Mouse (Mus musculus) mesoderm, embryonic 11.5 days (tissue): ENCODE data around the gene 4930583I09Rik.

ENCODE experiments used
- DNase-seq: peaks from one replicate; pipeline ENCODE4 v3.0.0-alpha.2; 2012; ENCODE audit warnings: low read depth, low spot score

The 4930583I09Rik gene

DNA sequence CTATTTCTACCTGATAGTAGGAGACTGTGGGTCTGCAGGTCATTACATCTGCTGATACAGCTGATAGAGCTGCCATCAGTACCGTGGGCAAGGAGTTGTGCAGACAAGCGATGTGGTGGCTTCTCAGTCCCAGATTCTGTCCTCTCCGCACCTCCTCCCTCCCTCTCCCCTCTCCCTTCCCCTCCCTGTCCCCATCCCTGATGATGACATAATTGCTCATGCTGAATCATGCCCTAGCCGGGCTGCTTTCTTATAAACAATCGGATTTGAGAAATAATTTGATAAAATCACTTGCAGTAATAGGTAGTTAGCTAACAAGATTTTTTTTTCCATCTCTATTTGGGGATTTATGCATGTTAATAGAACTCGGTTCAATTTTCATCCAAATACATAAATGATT lies at the start of gene 4930583I09Rik:
Gene 4930583I09Rik, minus strand, starts transcription at position 144 of the 400 bp plus-strand sequence.
- no peak for DNase-seq

DNA sequence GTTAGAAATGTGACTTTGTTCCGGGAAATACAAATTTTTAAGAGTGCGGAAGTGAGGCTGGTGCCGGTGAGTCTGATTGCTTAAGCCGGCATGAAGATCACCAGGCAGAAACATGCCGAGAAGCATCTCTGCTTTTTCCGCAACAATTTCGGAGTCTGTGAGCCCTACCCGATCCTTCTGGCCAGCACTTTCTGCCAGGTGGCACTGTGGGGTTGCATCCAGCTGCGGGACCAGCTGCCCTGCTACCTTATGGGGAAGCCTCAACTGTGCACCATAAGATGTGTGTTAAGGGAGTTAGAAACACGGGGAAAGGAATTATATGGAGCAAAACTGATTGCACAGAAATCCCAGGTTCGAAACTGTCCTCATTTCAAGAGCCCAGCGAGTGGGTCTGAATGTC lies 40.2 kb upstream of the 4930583I09Rik start:
- no peak for DNase-seq

DNA sequence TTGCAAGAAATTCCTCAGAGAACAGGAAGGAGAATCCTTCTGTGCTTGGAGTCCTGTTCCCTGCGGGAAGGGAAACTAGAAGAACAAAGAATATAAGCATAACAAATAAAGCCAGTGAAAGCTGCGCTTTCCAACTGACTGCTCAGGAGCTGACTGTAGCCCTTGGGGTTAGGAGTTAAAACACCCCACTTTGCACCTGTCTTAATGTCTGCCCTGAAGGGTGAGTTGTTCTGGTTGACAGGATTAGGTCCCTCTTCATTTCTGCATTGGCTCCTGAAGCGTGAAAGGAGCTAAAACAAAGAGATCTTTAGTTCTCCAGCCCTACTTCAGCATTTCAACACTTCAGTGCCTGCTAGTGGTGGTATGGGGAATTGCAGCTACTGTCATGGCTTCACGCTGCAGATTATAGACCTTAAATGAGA lies 37.8 kb upstream of the 4930583I09Rik start:
- DNase-seq, result peak; percentile 53

DNA sequence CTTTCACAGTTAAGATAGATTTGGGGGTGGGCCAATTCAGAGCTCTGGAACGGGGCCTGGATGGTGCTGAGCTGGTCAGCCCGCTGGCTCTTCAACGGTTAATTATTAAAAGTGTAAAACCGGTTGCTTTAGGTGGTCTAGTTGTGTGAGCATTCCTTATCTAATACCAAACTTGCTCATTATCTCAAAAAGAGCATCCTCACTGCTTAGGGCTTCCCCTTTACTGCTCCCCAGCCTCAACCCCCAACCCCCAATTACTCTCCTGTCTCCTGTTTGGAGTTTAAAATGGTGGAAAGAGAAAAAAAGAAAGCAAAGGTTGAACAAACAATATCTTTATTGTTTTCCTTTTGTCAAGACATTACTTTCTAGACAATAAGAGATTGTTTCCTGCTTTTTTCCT lies 27.9 kb upstream of the 4930583I09Rik start:
- DNase-seq, result no peak

DNA sequence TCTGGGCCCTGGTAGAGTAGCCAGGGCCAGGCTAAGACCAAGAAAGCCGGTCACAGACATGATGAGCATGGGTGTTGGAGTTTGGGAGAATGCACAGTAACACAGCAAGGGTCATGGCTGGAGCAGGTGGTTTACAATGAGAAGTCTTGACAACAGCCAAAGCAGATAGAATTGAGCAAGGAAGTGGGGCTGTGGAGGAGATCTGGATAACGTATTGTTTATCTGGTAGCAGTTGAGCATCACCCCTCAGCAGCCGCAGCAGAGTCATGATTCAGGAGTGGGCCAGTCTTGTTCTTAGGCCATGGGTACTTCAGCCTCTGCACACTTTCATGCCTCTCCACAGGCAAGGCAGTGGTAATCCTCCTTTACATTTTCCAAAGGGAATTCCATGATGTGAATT lies 25.1 kb upstream of the 4930583I09Rik start:
- DNase-seq, result no peak

DNA sequence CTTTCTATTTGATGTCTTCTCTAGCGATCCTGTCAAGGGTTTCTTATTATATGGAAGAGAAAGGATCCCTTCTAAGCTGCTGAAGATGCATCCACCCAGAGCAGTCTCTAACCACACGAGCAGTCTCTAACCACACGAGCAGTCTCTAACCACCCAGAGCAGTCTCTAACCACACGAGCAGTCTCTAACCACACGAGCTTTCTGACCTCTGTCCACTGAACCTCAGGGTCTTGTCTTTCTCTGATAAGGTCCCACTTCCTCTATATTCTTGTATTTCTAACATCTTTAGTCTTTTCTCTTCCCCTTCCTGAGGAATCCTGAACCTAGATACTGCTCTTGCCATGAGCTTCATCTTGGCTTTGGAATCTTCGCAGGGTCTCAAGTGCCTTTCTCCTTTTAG lies 23.0 kb upstream of the 4930583I09Rik start:
- DNase-seq, result no peak

DNA sequence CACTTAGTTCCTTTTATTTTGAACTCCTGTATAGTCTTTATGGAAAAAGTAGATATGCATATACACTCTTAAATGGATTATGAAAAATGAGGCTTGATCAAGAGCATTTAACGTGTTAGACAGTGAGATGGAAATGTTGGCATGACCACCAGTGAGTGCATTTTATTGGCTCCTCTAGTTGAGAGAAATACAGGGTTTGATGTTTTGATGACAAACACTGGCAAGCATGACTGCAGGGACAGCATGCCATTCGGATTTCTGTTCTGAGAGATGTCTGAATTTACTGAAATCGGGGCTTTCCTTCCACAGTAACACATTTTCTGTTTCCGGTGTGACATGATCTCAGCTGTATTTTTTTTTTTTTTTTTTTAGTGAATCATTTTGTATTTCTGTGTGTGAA lies 12.2 kb upstream of the 4930583I09Rik start:
- DNase-seq, result no peak

DNA sequence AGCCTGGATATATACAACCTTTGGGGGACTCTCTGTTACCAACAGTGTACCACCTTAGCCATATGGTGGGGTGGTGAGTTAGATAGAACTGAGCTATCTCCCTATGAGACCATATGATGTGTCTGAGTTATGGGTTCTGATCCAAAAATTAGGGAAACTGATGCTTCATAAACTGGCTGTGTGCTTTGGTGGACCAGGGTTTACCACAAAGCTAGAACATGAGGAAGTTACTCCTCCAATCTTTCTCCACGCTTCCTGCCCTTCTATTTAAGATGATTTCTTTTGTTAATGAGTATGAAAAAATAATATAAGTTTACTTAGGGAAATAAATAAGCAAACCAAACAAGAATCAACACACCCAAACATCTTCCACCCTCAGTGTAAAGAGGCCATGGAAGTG lies 10.8 kb upstream of the 4930583I09Rik start:
- no peak for DNase-seq

DNA sequence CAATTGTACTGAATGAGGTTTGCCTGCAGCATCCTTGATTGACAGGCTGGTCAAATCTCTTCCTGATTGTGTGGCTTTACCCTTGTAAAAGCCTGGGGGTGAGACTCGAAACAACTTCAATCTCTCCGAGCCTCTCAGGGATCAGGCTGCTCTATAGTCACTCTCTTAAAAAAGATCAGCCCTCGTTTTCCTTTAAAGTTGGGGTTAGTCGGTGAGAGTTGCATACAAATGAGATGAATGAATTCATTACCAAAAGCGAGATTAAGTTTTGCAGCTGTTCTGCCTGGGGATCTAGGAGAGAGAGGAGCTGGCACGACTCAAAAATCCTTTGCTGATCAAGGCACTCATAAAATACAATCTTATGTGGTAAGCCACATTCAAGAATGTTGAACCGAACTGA lies 1.0 kb upstream of the 4930583I09Rik start:
- DNase-seq, result no peak

DNA sequence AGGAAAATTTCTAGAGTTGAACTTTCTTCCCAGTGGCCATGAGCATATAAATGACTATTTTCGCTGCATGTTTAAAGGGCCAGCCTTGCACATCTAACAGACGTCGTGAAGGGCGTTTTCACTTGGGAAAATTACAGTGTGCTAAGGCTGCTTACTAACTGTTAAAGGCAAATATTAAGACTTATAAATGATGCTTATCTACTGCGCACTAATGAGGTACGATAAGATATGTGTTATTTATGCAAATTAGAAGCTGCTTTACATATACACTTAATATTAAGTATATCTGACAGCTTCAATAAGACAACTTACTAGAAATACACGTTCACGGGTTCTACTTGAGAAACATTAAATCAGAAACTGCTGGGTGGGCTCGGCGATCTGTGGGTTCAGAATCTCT lies 481 bp upstream of the 4930583I09Rik start:
- no peak for DNase-seq

DNA sequence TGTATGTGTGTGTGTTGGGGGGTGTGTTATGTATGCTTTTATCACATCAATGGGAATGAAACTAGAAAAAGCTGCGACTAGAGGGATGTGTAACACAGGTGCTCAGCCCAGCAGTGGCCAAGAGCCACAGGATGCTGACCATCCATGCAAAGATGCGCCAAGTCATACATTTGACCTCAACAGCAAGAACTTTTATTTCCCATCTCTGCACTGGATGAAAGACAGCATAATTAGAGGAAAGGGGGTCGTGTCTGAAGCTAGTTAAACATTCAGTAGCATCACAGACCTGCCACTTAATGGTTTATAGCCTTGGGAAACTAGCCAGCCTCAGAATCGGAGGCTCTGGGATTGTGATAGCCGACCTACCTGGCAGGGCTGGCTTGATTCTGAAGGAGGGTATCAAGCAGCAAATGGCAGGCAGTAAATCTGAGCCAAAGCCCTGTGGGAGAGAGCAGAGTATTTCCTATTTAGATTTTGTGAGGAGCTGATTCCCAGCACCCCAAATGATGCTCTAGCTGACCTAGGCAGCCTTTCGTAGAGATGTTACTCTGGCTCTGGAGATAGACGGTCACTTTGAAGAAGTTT lies 1.9 kb downstream of the 4930583I09Rik start:
- no peak for DNase-seq

DNA sequence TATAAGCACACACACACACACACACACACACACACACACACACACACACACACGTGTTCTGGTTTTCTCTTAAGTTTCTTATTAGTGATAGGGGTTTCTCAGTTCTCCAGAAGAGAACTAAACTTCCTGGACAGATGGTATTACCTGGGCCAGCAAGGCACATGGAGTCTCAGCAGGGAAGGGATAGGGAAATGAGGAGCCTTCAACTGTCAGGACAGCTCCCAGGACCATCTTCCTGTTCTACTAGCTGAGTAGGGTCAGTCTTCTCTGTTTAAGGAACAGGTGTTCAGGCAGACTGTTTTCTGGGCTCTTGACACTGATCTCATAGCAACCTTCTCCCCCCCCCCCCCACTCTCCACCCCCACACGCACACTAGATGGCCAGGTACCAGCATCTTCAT lies 2.8 kb downstream of the 4930583I09Rik start:
- DNase-seq, result no peak

DNA sequence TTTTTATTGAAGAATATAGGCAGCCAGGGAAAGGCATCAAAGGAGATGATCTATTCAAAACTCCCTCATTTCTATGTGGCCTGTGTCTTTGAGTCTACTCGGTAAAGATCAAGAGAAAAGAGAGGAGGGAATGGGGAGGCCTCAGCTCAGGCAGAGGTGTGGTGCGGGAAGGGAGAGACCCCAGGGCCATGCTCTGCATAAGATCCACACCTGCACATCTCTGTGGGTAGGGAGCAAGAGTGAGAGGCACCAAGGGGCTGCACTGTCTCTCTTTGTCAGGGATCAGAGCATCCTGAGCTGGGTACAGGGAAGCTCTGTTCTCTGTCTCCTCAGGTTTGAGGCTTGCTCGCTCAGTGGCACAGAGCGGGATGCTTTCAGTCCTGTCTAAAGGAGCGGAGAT lies 8.4 kb downstream of the 4930583I09Rik start:
- DNase-seq, result no peak

DNA sequence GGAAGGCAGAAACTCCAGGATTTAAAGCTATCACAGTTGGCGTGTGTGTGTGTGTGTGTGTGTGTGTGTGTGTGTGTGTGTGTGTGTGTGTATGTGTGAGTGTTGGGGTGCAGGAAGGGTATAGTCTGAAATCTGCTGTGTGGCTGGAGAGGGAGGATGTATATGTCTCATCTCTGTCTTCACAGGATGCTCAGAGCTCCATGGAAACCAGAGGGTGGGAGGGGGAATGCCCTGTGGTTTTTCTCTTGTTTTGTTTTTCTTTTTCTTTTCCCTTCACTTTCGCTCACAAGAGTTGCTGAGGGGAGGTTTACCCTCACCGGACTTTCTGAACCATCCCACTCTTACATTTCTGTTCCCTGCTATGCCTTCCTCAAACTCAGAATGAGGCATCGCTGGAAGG lies 9.0 kb downstream of the 4930583I09Rik start:
- DNase-seq, result no peak

DNA sequence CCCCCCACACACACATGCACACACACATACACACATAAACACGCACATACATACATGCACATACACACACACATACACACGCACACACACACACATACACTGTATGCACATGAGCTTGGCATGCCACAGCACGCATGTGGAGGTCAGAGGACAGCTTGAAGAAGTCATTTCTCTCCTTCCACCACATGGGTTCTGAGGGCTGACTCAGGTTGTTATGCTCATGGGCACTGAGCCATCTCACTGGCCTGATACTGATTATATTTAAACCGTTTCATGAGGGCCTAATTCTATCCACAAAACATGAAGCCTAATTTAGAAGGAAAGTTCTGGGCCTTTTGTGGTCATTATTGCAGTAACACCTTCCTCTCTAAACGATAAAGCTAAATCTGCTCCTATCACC lies 13.3 kb downstream of the 4930583I09Rik start:
- DNase-seq, result no peak

DNA sequence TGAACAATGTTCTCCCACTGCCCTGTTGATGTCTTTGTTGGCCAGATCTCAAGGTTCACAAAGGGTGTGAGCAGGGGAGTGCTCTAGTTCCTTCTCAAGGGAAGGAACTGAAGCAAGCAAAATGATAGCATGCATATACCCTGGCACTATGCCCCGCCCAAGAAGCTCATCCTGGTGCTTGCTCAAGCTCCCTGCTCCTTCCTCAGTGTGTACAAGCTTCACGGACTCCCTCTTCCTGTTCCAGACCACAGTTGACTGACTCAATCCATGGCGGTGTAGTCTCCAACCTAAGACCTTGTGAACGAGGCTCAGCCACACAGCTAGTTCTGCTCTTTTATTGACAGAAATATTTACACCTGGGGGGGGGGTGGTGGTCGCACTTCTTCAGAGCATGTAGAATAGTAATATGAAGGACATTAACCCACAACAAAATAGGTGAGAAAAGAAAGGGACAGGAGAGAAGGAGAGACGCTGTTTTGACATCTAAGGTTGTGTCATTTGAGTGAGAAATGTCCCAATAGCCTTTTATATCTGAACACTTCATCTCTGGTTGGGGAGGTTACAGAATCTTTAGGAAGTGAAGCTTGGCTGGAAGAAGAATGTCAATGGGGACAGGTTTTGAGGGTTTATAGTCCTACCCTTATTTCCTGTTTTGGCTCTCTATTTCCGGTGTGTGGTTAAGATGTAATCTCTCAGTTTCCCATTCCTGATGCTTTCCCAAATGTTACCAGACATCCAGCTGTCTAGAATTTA lies 14.9 kb downstream of the 4930583I09Rik start:
- no peak for DNase-seq

DNA sequence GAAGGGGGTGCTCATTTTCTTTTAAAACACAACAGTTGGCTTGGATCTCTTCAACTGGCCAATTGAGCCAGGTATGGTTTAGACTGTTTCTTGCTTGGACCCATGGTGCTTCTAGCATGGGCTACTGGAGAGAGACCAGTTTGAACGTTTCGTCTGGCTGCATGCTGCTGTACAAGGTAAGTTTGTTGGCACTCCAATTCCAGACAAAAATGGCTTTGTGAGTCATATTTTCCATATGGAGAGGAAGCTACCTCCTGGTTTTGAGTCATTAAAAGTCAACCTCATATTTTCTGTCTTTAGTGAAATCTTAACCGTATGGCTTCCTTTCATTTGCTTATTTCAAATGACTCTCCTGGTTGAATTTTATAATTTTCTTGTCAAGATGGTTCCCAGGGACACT lies 19.6 kb downstream of the 4930583I09Rik start:
- DNase-seq, result no peak

DNA sequence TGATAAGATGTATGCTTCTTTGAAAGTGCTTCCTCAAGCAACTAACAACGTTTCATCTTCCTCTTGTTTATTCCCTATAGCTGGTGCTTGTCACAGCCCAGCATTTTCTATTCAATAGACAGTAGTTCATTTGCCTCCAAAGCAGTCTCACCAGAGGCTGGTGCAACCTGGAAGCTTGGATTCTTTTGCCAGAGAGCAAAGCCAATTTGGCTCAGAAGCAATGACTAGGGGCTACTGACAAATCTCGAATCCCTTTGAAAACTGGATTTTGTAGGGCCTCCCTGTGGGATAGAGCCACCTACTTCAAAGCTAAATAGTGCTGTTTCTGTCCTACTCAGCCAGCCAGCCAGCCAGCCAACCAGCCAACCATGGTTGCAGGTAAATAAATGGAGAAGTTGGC lies 20.1 kb downstream of the 4930583I09Rik start:
- DNase-seq, result no peak

DNA sequence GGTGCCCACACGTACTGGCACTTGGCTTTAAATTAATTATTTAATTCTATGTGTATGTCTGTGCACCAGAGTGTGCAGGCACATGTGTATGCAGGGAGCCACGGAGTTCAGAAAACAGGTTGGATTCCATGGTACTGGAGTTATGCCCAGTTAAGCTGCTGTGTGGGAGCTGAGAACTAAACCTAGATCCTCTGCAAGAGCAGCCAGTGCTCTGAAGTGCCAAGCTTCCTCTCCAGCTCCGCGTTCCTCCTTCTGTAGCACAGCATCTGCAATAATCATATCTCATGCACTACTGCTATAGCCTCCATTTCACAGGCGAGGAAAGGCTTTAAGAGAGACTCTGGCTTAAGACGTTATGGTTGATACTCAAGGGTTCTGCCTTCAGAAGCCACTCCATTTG lies 22.3 kb downstream of the 4930583I09Rik start:
- no peak for DNase-seq

DNA sequence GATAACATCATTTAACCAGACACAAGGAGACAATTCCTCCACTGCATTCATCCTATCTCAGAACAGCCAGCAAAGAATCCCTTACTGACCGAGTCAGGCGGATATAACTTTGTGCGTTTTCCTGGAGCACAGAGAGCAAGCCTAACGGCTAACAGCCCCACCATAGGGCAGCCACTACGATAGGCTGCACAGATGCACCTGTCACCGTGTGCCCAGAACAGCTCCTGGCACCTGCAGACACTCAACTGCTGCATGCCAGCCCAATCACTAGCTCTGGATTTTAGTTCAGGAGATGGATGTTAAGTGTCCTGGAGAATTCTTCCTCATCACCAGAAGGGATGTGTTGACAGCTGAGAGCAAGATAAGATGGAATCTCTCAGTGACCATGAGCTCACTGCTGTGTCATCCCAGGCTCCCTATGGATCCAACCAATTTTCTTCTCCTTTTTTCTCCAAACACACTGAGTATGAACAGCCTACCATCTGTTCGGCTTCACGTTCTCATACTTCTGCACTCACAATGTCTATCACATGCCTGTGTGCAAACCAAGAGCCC lies 29.8 kb downstream of the 4930583I09Rik start:
- no peak for DNase-seq

DNA sequence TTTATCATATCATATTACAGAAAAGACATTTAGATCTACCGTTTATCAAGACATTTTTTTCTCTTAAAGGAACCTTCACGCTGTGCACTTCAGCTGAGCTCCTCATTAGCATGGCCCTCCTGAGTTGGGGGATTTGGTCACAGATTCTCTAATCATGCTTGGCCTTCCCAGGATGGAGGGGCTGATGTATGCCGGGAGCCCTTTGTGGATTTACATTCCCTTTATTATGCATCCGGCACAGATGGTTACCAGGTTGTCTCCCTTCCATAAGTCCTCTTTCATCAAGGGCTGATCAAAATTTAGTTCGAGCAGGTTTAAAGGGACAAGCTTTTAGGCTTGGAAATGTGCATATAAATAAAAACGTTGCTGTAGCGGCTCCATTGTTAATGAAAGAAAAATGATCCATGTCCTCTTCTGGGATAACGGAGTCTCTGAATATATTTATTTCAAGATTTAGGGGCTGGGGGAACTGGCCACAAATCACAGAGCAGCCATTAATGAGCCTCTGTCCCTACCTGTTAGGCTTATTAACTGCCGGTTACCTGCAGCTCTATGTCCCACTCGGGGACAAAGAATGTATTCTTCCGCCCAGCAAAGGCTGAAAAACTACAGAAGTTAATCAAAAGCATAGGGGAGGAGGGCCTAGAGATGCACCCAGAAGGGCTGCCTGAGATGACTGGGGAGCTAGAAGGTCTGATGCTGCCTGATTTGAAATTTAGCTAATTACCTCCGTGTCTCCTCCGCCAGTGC lies 31.3 kb downstream of the 4930583I09Rik start:
- no peak for DNase-seq

DNA sequence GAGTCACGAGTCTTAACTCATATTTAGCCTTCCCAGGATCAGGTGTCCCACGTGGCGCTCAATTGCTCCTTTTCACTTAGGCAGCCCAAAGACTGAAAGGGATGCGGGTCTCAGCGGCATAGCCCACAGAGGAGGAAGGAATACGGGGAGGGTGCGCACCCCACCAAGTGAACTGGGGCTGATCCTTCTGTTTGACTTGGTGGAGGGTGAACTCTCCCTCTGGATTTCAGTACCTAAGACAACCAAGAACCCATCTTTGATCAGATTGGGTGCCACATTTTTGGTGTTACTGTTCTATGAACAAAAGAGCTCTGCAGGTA lies 33.0 kb downstream of the 4930583I09Rik start:
- no peak for DNase-seq
